Mouse (Mus musculus): Measurements from ENCODE around the gene Igbp1b. TPM values are rescaled to one million over a fixed set of nuclear protein-coding genes. Genes with fewer than 3 reads are reported as not detected.

Igbp1b gene
- not detected in 2 replicates for polyA plus RNA-seq (2012; rRNA removed)

GRCm38 (mm10) chr6:138658516-138658915 lies at the start of gene Igbp1b:
TSS of gene Igbp1b (minus strand) at chr6:138658544.
- Histone ChIP-seq H3K36me3 (ENCODE audit: control insufficient read depth, insufficient read depth, low read length) (no peaks in the 10 kb centered on the region), H3K27me3 (ENCODE audit: control insufficient read depth, insufficient read depth, low read length) (no peaks in the 10 kb centered on the region), H3K4me3 (ENCODE audit: low read depth, low read length) (no peak within 1 kb of the TSS), H3K27ac (ENCODE audit: insufficient read depth, low read depth, low read length) (no peak within 1 kb of the TSS), H3K4me1 (ENCODE audit: control insufficient read depth, insufficient read depth, insufficient read length, low read length) (no peaks in the 10 kb centered on the region)
- TF ChIP-seq CTCF (IDR thresholded peaks at IDR 0.05; ENCODE audit: extremely low read depth, insufficient read length, insufficient replicate concordance, low read depth, low read length) (no peak), POLR2A (IDR thresholded peaks at IDR 0.05; ENCODE audit: low read depth, low read length) (no peak)
- 85% methylated on average over 3 of the region's 3 CpGs for WGBS

GRCm38 (mm10) chr6:138682959-138683358 lies 24.6 kb upstream of the Igbp1b start:
- H3K4me3 ChIP-seq (ENCODE audit: low read depth, low read length) = no peak overlapping the region
- H3K27ac ChIP-seq (ENCODE audit: insufficient read depth, low read depth, low read length) = no peak overlapping the region
- TF ChIP-seq CTCF (IDR thresholded peaks at IDR 0.05; ENCODE audit: extremely low read depth, insufficient read length, insufficient replicate concordance, low read depth, low read length) (no peak), POLR2A (IDR thresholded peaks at IDR 0.05; ENCODE audit: low read depth, low read length) (no peak)
- H3K4me1 ChIP-seq (ENCODE audit: control insufficient read depth, insufficient read depth, insufficient read length, low read length) = no peaks in the 10 kb centered on the region
- H3K36me3 ChIP-seq (ENCODE audit: control insufficient read depth, insufficient read depth, low read length) = no peaks in the 10 kb centered on the region
- H3K27me3 ChIP-seq (ENCODE audit: control insufficient read depth, insufficient read depth, low read length) = no peaks in the 10 kb centered on the region

GRCm38 (mm10) chr6:138672704-138673141 lies 14.4 kb upstream of the Igbp1b start:
- no peaks in the 10 kb centered on the region for H3K36me3 ChIP-seq (ENCODE audit: control insufficient read depth, insufficient read depth, low read length)
- H3K4me3 ChIP-seq (ENCODE audit: low read depth, low read length) = no peak overlapping the region
- no peaks in the 10 kb centered on the region for H3K27me3 ChIP-seq (ENCODE audit: control insufficient read depth, insufficient read depth, low read length)
- H3K27ac ChIP-seq (ENCODE audit: insufficient read depth, low read depth, low read length) = no peak overlapping the region
- H3K4me1 ChIP-seq (ENCODE audit: control insufficient read depth, insufficient read depth, insufficient read length, low read length) = no peaks in the 10 kb centered on the region
- no peak for TF ChIP-seq POLR2A (IDR thresholded peaks at IDR 0.05; ENCODE audit: low read depth, low read length)
- TF ChIP-seq CTCF (IDR thresholded peaks at IDR 0.05; ENCODE audit: extremely low read depth, insufficient read length, insufficient replicate concordance, low read depth, low read length) = no peak
- 6% methylated on average over 2 of the region's 2 CpGs for WGBS

GRCm38 (mm10) chr6:138665416-138665815 lies 7.1 kb upstream of the Igbp1b start:
- TF ChIP-seq CTCF (IDR thresholded peaks at IDR 0.05; ENCODE audit: extremely low read depth, insufficient read length, insufficient replicate concordance, low read depth, low read length) = no peak
- TF ChIP-seq POLR2A (IDR thresholded peaks at IDR 0.05; ENCODE audit: low read depth, low read length) = no peak
- Histone ChIP-seq H3K4me1 (ENCODE audit: control insufficient read depth, insufficient read depth, insufficient read length, low read length) (no peaks in the 10 kb centered on the region), H3K27ac (ENCODE audit: insufficient read depth, low read depth, low read length) (no peak overlapping the region), H3K27me3 (ENCODE audit: control insufficient read depth, insufficient read depth, low read length) (no peaks in the 10 kb centered on the region), H3K36me3 (ENCODE audit: control insufficient read depth, insufficient read depth, low read length) (no peaks in the 10 kb centered on the region), H3K4me3 (ENCODE audit: low read depth, low read length) (no peak overlapping the region)
- WGBS = 65% methylated on average over 3 of the region's 3 CpGs

- Histone ChIP-seq H3K27ac (ENCODE audit: insufficient read depth, low read depth, low read length) (no peak overlapping the region), H3K4me3 (ENCODE audit: low read depth, low read length) (no peak overlapping the region), H3K36me3 (ENCODE audit: control insufficient read depth, insufficient read depth, low read length) (no peaks in the 10 kb centered on the region), H3K27me3 (ENCODE audit: control insufficient read depth, insufficient read depth, low read length) (no peaks in the 10 kb centered on the region), H3K4me1 (ENCODE audit: control insufficient read depth, insufficient read depth, insufficient read length, low read length) (no peaks in the 10 kb centered on the region)
- TF ChIP-seq CTCF (IDR thresholded peaks at IDR 0.05; ENCODE audit: extremely low read depth, insufficient read length, insufficient replicate concordance, low read depth, low read length) (no peak), POLR2A (IDR thresholded peaks at IDR 0.05; ENCODE audit: low read depth, low read length) (no peak)
- WGBS = 95% methylated on average over 2 of the region's 2 CpGs
Measured at GRCm38 (mm10) chr6:138645604-138646003, 12.7 kb downstream of the Igbp1b start.

GRCm38 (mm10) chr6:138639351-138639750 lies 19.0 kb downstream of the Igbp1b start:
- H3K4me3 ChIP-seq (ENCODE audit: low read depth, low read length) = no peak overlapping the region
- H3K27me3 ChIP-seq (ENCODE audit: control insufficient read depth, insufficient read depth, low read length) = no peaks in the 10 kb centered on the region
- 48% methylated on average over 4 of the region's 4 CpGs for WGBS
- H3K4me1 ChIP-seq (ENCODE audit: control insufficient read depth, insufficient read depth, insufficient read length, low read length) = no peaks in the 10 kb centered on the region
- H3K27ac ChIP-seq (ENCODE audit: insufficient read depth, low read depth, low read length) = no peak overlapping the region
- H3K36me3 ChIP-seq (ENCODE audit: control insufficient read depth, insufficient read depth, low read length) = no peaks in the 10 kb centered on the region
- no peak for TF ChIP-seq POLR2A (IDR thresholded peaks at IDR 0.05; ENCODE audit: low read depth, low read length)
- TF ChIP-seq CTCF (IDR thresholded peaks at IDR 0.05; ENCODE audit: extremely low read depth, insufficient read length, insufficient replicate concordance, low read depth, low read length) = no peak

GRCm38 (mm10) chr6:138620786-138621185 lies 37.6 kb downstream of the Igbp1b start:
- Histone ChIP-seq H3K4me1 (ENCODE audit: control insufficient read depth, insufficient read depth, insufficient read length, low read length) (no peaks in the 10 kb centered on the region), H3K4me3 (ENCODE audit: low read depth, low read length) (no peak overlapping the region), H3K36me3 (ENCODE audit: control insufficient read depth, insufficient read depth, low read length) (no peaks in the 10 kb centered on the region), H3K27me3 (ENCODE audit: control insufficient read depth, insufficient read depth, low read length) (no peaks in the 10 kb centered on the region), H3K27ac (ENCODE audit: insufficient read depth, low read depth, low read length) (no peak overlapping the region)
- TF ChIP-seq CTCF (IDR thresholded peaks at IDR 0.05; ENCODE audit: extremely low read depth, insufficient read length, insufficient replicate concordance, low read depth, low read length) (no peak), POLR2A (IDR thresholded peaks at IDR 0.05; ENCODE audit: low read depth, low read length) (no peak)

GRCm38 (mm10) chr6:138618396-138618795 lies 39.9 kb downstream of the Igbp1b start:
- Histone ChIP-seq H3K4me3 (ENCODE audit: low read depth, low read length) (no peak overlapping the region), H3K27me3 (ENCODE audit: control insufficient read depth, insufficient read depth, low read length) (no peaks in the 10 kb centered on the region), H3K36me3 (ENCODE audit: control insufficient read depth, insufficient read depth, low read length) (no peaks in the 10 kb centered on the region), H3K4me1 (ENCODE audit: control insufficient read depth, insufficient read depth, insufficient read length, low read length) (no peaks in the 10 kb centered on the region), H3K27ac (ENCODE audit: insufficient read depth, low read depth, low read length) (no peak overlapping the region)
- 89% methylated on average over 3 of the region's 3 CpGs for WGBS
- TF ChIP-seq CTCF (IDR thresholded peaks at IDR 0.05; ENCODE audit: extremely low read depth, insufficient read length, insufficient replicate concordance, low read depth, low read length) (no peak), POLR2A (IDR thresholded peaks at IDR 0.05; ENCODE audit: low read depth, low read length) (no peak)

Other genes starting within 250 kb of the Igbp1b start
- 0.19 and 0.38 TPM in 2 replicates for gene Lmo3, start 76.6 kb downstream of the Igbp1b start, polyA plus RNA-seq (2012; rRNA removed)